Mouse (Mus musculus) liver, embryonic 16.5 days (tissue): ENCODE results near the gene Ispd. TPM values are rescaled to one million over a fixed set of nuclear protein-coding genes. Genes with fewer than 3 reads are reported as not detected.

Experiments used
- ATAC-seq: fragments of 200-750 bp; cut with Nextera tagmentation; 2 replicates; pipeline ENCODE4 v1.8.0; 2017; ENCODE audit warnings: low read depth, mild to moderate bottlenecking, moderate number of reproducible peaks, moderate library complexity
- H3K27ac ChIP-seq: fragments of 300-500 bp; sonication (generic); 2 replicates; pipeline ENCODE4 v1.5.1; 2014; ENCODE audit warnings: mild to moderate bottlenecking, low read length
- H3K27me3 ChIP-seq: fragments of 300-500 bp; sonication (generic); 2 replicates; pipeline ENCODE4 v1.6.1; 2014; ENCODE audit warnings: low read depth, low read length, mixed read lengths; ENCODE audit not compliant: control insufficient read depth, insufficient read depth
- H3K36me3 ChIP-seq: fragments of 300-500 bp; sonication (generic); 2 replicates; pipeline ENCODE4 v1.6.1; 2014; ENCODE audit warnings: mild to moderate bottlenecking; ENCODE audit not compliant: control insufficient read depth, insufficient read depth
- H3K4me1 ChIP-seq: fragments of 300-500 bp; sonication (generic); 2 replicates; pipeline ENCODE4 v1.6.1; 2014; ENCODE audit warnings: low read depth, low read length, mixed read lengths; ENCODE audit not compliant: control insufficient read depth
- H3K4me2 ChIP-seq: fragments of 300-500 bp; sonication (generic); 2 replicates; pipeline ENCODE4 v1.6.1; 2014; ENCODE audit warnings: low read depth, low read length, mixed read lengths
- H3K4me3 ChIP-seq: fragments of 300-500 bp; sonication (generic); 2 replicates; pipeline ENCODE4 v1.5.1; 2014; ENCODE audit warnings: low read depth, mild to moderate bottlenecking, low read length
- H3K9ac ChIP-seq: fragments of 300-500 bp; sonication (generic); 2 replicates; pipeline ENCODE4 v1.6.1; 2014; ENCODE audit warnings: low read depth, low read length
- H3K9me3 ChIP-seq: fragments of 300-500 bp; sonication (generic); replicated peaks from 2 replicates; pipeline ENCODE4 v1.6.1; 2016; ENCODE audit warnings: low read length; ENCODE audit not compliant: control insufficient read depth
- WGBS: fragments of 180-500 bp; shearing (Covaris S2); extraction: QIAGEN DNeasy Blood & Tissue Kit; methylation state at CpG from one replicate; pipeline ENCODE4 v1.1.7; 2014; ENCODE audit not compliant: insufficient replicate concordance; 5-methylcytosine and 5-hydroxymethylcytosine counted together
- polyA plus RNA-seq: library from polyadenylated mRNA; unstranded; fragments of >200 nt; fragmentation: Nextera tagmentation; extraction: Ambion mirVana; gene quantifications from 2 replicates; pipeline ENCODE4 v1.2.1, GENCODE M21; 2015

Gene Ispd
- polyA plus RNA-seq, 1 experiment from 2014 or later = 1.8 TPM

DNA sequence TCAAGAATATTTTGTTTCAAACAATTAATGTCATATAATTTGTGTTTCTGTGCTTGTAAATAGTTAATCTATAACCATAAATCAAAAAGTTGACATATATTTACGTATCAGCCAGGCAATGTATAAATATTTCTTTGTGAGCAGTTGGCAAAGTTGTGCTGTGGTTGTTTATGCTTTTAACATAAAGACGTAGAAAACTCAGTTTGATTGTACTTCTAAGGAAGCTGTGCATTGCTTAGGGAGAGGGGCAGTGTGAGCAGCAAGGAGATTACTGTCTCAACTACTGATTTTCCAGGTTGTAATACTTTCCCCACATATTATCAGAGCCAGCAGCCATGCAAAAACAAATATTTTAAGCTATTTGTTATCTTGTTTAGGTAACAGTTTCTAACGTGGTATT is 96.7 kb downstream of the Ispd start:
- no peak for ATAC-seq
- WGBS = 42% methylated on average over 3 of the region's 3 CpGs
- Histone ChIP-seq H3K36me3 (no peaks in the 10 kb centered on the region), H3K9ac (no peak overlapping the region), H3K9me3 (no peaks in the 10 kb centered on the region), H3K27me3 (no peaks in the 10 kb centered on the region), H3K4me3 (no peak overlapping the region), H3K27ac (no peak overlapping the region), H3K4me1 (no peaks in the 10 kb centered on the region), H3K4me2 (no peak overlapping the region)

DNA sequence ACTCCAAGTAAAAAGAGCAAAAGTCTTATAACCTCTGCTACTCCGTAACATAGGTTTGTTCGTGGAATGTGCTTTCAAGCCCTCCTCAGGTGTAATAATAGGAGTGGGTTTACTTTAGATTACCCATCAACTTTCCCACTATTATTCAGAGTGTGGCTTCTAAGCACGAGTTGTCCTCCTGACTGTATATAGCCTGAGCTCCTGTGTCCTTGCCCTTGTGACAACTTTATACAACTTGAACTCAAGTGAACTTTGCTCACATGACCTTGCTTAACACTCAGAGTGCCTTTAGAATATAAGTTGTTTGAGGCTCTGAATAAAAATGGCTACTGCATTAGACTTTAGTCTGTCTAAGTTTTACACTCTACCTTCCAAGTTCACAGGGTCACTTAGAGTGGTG is 100.5 kb downstream of the Ispd start:
- ATAC-seq = no peak
- Histone ChIP-seq H3K9ac (no peak overlapping the region), H3K4me3 (no peak overlapping the region), H3K27me3 (no peaks in the 10 kb centered on the region), H3K36me3 (no peaks in the 10 kb centered on the region), H3K9me3 (no peaks in the 10 kb centered on the region), H3K4me2 (no peak overlapping the region), H3K27ac (no peak overlapping the region), H3K4me1 (no peaks in the 10 kb centered on the region)
- 54% methylated on average over 3 of the region's 3 CpGs for WGBS

DNA sequence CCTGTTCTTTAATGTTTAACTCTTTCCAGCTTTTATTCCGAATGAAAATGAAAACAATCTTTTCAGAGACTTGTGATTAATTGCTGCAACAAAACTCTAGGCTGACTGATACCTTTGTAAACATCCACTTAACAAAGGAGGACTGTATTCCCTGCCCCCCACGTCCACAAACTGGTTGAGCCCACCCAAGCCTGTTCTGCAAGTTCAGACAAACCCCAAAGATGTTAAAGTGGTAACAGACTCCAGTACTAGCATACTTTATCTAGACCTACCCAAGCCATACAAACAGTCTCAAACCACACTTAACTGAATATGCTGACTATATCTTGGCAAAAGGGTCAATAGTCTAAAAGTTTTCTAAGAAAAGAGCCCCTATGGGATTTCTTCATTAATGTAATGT is 102.1 kb downstream of the Ispd start:
- Histone ChIP-seq H3K27me3 (no peaks in the 10 kb centered on the region), H3K4me2 (no peak overlapping the region), H3K4me1 (no peaks in the 10 kb centered on the region), H3K27ac (no peak overlapping the region), H3K9me3 (no peaks in the 10 kb centered on the region), H3K4me3 (no peak overlapping the region), H3K9ac (no peak overlapping the region), H3K36me3 (no peaks in the 10 kb centered on the region)
- 31% methylated on average over 2 of the region's 2 CpGs for WGBS
- ATAC-seq = no peak

DNA sequence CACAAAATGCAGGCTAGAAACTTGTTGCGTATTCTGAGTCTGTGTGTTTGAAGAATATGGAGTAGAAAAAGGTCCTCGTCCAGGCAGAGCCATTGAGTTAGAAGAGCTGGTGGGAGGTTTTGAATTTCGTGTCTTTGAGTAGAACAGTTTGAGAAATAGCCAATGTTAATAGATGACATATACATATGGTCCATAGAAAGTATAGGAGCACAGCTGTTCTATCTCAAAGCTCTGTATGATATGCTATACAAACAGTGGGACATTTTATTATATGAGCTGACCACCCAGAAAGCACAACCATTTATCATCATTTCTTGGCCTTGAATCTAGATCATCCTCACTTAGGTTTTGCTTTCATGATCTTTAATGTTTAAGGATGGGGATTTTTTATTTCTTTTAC is 116.3 kb downstream of the Ispd start:
- Histone ChIP-seq H3K36me3 (no peaks in the 10 kb centered on the region), H3K9me3 (no peaks in the 10 kb centered on the region), H3K27ac (no peak overlapping the region), H3K9ac (no peak overlapping the region), H3K27me3 (no peaks in the 10 kb centered on the region), H3K4me3 (no peak overlapping the region), H3K4me2 (no peak overlapping the region), H3K4me1 (no peaks in the 10 kb centered on the region)
- no peak for ATAC-seq
- WGBS = 57% methylated on average over 3 of the region's 3 CpGs

DNA sequence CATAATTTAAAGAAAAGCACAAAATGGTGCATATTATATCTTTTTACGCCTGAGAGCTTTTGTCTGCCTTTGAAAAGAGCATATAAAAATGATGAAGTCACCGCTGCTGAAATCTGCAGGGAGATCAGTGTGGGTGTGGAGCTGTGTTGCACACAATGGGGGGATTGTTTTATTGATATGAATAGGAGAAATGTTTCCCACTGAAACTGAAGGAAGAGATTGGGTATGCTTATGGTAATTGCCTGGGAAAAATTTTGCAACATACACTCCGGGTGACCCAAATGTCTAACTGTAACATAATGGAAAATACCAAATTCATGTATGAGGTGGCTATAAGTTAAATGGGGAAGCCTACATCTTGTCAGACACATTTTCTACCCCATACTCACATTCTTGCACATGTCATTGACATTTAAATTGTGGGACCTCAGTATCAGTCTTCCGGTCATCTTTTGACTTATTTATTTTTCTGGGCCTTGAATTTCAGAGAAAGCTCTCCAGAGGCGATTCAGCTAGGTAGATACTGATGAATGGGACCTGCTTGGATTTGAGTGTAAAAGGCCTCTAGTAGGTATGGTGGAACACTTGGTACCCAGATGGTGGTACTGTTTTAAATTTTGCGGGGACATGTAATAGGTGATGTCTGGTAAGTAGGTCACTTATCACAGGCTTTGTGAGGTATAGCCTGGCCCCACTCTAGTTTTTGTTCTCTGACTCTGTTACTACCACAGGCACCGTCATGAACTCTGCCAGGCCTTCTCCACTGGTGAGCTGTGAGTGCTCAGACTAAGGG is 126.1 kb downstream of the Ispd start:
- Histone ChIP-seq H3K9ac (no peak overlapping the region), H3K4me2 (no peak overlapping the region), H3K27me3 (no peaks in the 10 kb centered on the region), H3K4me3 (no peak overlapping the region), H3K4me1 (no peaks in the 10 kb centered on the region), H3K9me3 (no peaks in the 10 kb centered on the region), H3K27ac (no peak overlapping the region), H3K36me3 (no peaks in the 10 kb centered on the region)
- WGBS = 71% methylated on average over 7 of the region's 7 CpGs
- no peak for ATAC-seq

DNA sequence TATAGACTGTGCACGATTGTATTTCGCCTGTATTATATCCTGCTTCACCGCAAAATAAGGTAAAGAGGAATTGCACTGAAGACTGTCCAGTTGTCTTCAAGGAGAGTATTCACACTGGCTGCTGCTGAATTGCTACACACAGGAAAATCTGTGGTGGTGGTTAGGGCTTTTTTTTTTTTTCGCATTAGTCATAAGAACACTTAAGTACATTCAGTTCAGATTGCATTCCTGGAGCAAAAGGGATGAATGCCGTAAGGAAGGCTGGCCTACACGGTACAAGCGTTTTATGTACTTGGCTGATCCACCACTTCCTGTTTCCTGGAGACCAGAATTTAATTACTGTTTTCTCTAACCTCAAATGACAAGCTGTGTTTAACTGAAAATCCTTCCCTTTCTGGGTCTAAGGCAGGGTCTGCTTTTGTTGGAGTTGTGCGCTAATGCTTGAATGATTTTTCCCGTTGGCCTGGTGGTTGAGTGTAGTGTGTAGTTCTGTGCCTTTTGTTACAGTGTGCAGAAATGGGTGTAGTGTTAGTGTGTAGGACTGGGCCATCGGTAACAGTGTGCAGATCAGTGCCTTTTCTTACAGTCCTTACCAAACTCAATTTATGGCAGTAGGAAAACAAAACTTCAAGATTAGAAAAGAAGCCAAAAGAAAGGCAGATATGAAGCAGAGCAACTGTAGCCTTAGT is 128.8 kb downstream of the Ispd start:
- no peaks in the 10 kb centered on the region for H3K27me3 ChIP-seq
- H3K9me3 ChIP-seq = no peaks in the 10 kb centered on the region
- ATAC-seq = no peak
- 52% methylated on average over 10 of the region's 10 CpGs for WGBS
- no peaks in the 10 kb centered on the region for H3K4me1 ChIP-seq
- no peaks in the 10 kb centered on the region for H3K36me3 ChIP-seq
- no peak overlapping the region for H3K4me3 ChIP-seq
- H3K27ac ChIP-seq = no peak overlapping the region
- H3K4me2 ChIP-seq = no peak overlapping the region
- H3K9ac ChIP-seq = no peak overlapping the region

DNA sequence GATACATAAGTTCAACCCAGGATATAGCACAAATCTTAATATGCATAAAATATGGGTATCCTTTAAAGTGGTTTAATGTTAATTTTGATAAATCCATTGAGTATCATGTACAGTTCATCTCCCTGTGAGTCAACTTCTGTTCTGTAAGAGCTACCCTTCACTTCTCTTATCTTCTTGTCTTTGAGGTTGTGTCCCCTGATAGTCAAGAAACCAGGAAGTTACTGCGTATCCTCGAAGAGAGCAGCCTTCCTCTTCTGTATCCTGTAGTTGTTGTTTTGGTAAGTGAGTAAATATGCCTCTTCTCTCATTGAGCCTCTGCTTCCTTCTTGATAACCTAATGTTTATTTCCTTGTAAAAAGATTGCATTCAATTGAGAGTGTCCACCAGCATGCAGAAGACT is 140.5 kb downstream of the Ispd start:
- Histone ChIP-seq H3K36me3 (no peaks in the 10 kb centered on the region), H3K9me3 (no peaks in the 10 kb centered on the region), H3K27me3 (no peaks in the 10 kb centered on the region), H3K4me2 (no peak overlapping the region), H3K9ac (no peak overlapping the region), H3K27ac (no peak overlapping the region), H3K4me3 (no peak overlapping the region), H3K4me1 (no peaks in the 10 kb centered on the region)
- WGBS = 18% methylated on average over 2 of the region's 2 CpGs
- no peak for ATAC-seq

DNA sequence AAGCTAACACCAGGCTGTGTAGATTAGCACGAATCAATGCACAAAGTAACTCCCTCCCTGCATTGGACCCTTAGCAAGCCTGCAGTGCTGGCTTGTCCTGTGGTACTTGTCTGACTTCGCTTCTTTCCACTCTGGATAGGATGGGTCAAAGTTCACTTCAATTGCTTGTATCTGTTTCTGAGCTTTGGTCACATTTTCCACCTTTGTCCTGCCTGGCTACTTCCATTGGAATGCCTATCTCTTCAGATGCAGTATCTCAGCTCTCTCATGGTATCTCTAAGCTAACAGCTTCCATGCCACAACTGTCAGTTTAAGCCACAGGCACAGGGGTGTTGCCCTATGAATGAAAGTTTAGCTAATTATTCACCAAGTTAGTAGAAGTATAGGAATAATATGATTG is 142.3 kb downstream of the Ispd start:
- Histone ChIP-seq H3K27ac (no peak overlapping the region), H3K4me3 (no peak overlapping the region), H3K4me2 (no peak overlapping the region), H3K4me1 (no peaks in the 10 kb centered on the region), H3K9me3 (no peaks in the 10 kb centered on the region), H3K9ac (no peak overlapping the region), H3K27me3 (no peaks in the 10 kb centered on the region), H3K36me3 (no peaks in the 10 kb centered on the region)
- WGBS = 58% methylated on average over 2 of the region's 2 CpGs
- ATAC-seq = no peak

DNA sequence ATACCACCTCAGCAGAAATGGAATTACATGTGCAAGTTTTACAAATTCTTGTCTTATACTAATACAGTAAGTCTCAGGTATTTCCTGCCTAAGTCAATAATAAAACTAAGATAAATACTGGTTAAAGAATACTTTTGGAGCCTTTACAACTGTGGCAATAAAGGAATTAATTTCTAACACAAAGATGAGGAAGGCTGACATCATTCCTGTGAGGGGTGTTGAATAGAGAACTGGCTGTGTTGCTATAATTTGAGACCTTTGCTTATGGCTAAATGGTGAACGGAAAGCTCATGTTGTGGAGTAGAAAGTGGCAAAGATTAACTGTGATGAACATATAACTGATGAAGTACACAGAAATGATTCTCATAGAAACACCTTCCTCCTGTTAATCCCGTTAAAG is 149.7 kb downstream of the Ispd start:
- Histone ChIP-seq H3K4me1 (no peaks in the 10 kb centered on the region), H3K4me2 (no peak overlapping the region), H3K36me3 (no peaks in the 10 kb centered on the region), H3K27me3 (no peaks in the 10 kb centered on the region), H3K4me3 (no peak overlapping the region), H3K9ac (no peak overlapping the region), H3K9me3 (no peaks in the 10 kb centered on the region), H3K27ac (no peak overlapping the region)
- ATAC-seq = no peak
- WGBS = 74% methylated on average over 2 of the region's 2 CpGs
